Mouse (Mus musculus) MEL (cell line): ENCODE results near the gene Gpr35. TPM values are rescaled to one million over a fixed set of nuclear protein-coding genes. Genes with fewer than 3 reads are reported as not detected.

ENCODE experiments used
- DNase-seq: peaks from one replicate; pipeline ENCODE4 v3.0.0; 2011; ENCODE audit warnings: low read depth, low spot score
- H3K27ac ChIP-seq: 2 replicates; pipeline ENCODE4 v1.5.1; 2012; ENCODE audit warnings: low read depth, mild to moderate bottlenecking, control low read depth, low read length, moderate library complexity; ENCODE audit not compliant: control insufficient read depth
- H3K27me3 ChIP-seq, 2 experiments: fragments of 150-350 bp in 1 of 2; sonication (generic) in 1 of 2; 2 replicates each; pipeline ENCODE4 v1.6.1; 2012; ENCODE audit warnings: low read length in 2 of 2, mild to moderate bottlenecking in 2 of 2, improper control_type of control experiment in 1 of 2, moderate library complexity in 1 of 2; ENCODE audit not compliant: insufficient read depth in 2 of 2, control insufficient read depth in 1 of 2
- H3K36me3 ChIP-seq, 2 experiments: 2 replicates each; pipeline ENCODE4 v1.6.1; 2012 to 2014; ENCODE audit warnings: low read length in 2 of 2, improper control_type of control experiment in 1 of 2, inconsistent platforms in 1 of 2, mild to moderate bottlenecking in 1 of 2; ENCODE audit not compliant: insufficient read depth in 2 of 2, control insufficient read depth in 1 of 2
- H3K4me1 ChIP-seq, 2 experiments: fragments of 150-350 bp in 1 of 2; sonication (generic) in 1 of 2; 2 replicates each; pipeline ENCODE4 v1.6.1; 2012; ENCODE audit warnings: low read length in 2 of 2, improper control_type of control experiment in 1 of 2, mild to moderate bottlenecking in 1 of 2; ENCODE audit not compliant: insufficient read depth in 2 of 2, control insufficient read depth in 1 of 2
- H3K4me3 ChIP-seq, 2 experiments: fragments of 150-350 bp in 1 of 2; sonication (generic) in 1 of 2; 2 replicates each; pipeline ENCODE4 v1.5.1; 2012; ENCODE audit warnings: low read depth in 2 of 2, low read length in 2 of 2, mild to moderate bottlenecking in 2 of 2, moderate library complexity in 2 of 2, control low read depth in 1 of 2, improper control_type of control experiment in 1 of 2; ENCODE audit not compliant: control insufficient read depth in 1 of 2, insufficient read depth in 1 of 2
- H3K79me2 ChIP-seq: 2 replicates; pipeline ENCODE4 v1.6.1; 2012; ENCODE audit warnings: mild to moderate bottlenecking, low read length, moderate library complexity; ENCODE audit not compliant: control insufficient read depth, poor library complexity, insufficient read depth
- H3K9ac ChIP-seq: 2 replicates; pipeline ENCODE4 v1.6.1; 2012; ENCODE audit warnings: low read depth, mild to moderate bottlenecking, control low read depth, low read length, moderate library complexity; ENCODE audit not compliant: control insufficient read depth, poor library complexity, severe bottlenecking
- H3K9me3 ChIP-seq: fragments of 150-350 bp; sonication (generic); replicated peaks from 2 replicates; pipeline ENCODE4 v1.6.1; 2012; ENCODE audit warnings: mild to moderate bottlenecking, low read length, improper control_type of control experiment, moderate library complexity; ENCODE audit not compliant: insufficient read depth
- CHD1 ChIP-seq: IDR thresholded peaks from 2 replicates; pipeline ENCODE4 v1.6.1; 2012; ENCODE audit warnings: low read depth, mild to moderate bottlenecking, inconsistent platforms, low read length, improper control_type of control experiment
- CHD2 ChIP-seq: IDR thresholded peaks from 2 replicates; pipeline ENCODE4 v1.6.1; 2011; ENCODE audit warnings: low read length, improper control_type of control experiment
- CTCF ChIP-seq, 3 experiments: IDR thresholded peaks in 2 of 3; conservative IDR thresholded peaks in 1 of 3; 2 replicates each; pipeline ENCODE4 v1.5.1; 2011 to 2012; ENCODE audit warnings: low read length in 3 of 3, low read depth in 2 of 3, mild to moderate bottlenecking in 2 of 3, improper control_type of control experiment in 1 of 3, inconsistent platforms in 1 of 3, mixed read lengths in 1 of 3, moderate library complexity in 1 of 3; ENCODE audit not compliant: control insufficient read depth in 1 of 3, insufficient read depth in 1 of 3, poor library complexity in 1 of 3, severe bottlenecking in 1 of 3
- EP300 ChIP-seq, 2 experiments: IDR thresholded peaks; 2 replicates each; pipeline ENCODE4 v1.6.1; 2011; ENCODE audit warnings: improper control_type of control experiment in 2 of 2, low read length in 2 of 2, low read depth in 1 of 2, mild to moderate bottlenecking in 1 of 2
- HCFC1 ChIP-seq: IDR thresholded peaks from 2 replicates; pipeline ENCODE4 v1.6.1; 2012; ENCODE audit warnings: low read depth, mild to moderate bottlenecking, inconsistent platforms, low read length, improper control_type of control experiment, moderate library complexity
- MEF2A ChIP-seq: IDR thresholded peaks from 2 replicates; pipeline ENCODE4 v1.6.1; 2014; ENCODE audit warnings: low read depth, mild to moderate bottlenecking, inconsistent platforms, low read length, improper control_type of control experiment; ENCODE audit not compliant: poor library complexity, insufficient replicate concordance, severe bottlenecking; ENCODE audit errors: extremely low read depth
- MXI1 ChIP-seq: IDR thresholded peaks from 2 replicates; pipeline ENCODE4 v1.6.1; 2011; ENCODE audit warnings: mild to moderate bottlenecking, low read depth, low read length, improper control_type of control experiment
- MYB ChIP-seq: IDR thresholded peaks from 2 replicates; pipeline ENCODE4 v1.6.1; 2011; ENCODE audit warnings: mild to moderate bottlenecking, low read depth, low read length, improper control_type of control experiment
- POLR2AphosphoS2 ChIP-seq: IDR thresholded peaks from 2 replicates; pipeline ENCODE4 v1.6.1; 2011; ENCODE audit warnings: low read length, improper control_type of control experiment
- TBP ChIP-seq: IDR thresholded peaks from 2 replicates; pipeline ENCODE4 v1.8.0; 2011; ENCODE audit warnings: low read depth, low read length, improper control_type of control experiment
- USF1 ChIP-seq: IDR thresholded peaks from 2 replicates; pipeline ENCODE4 v1.6.1; 2014; ENCODE audit warnings: low read depth, mild to moderate bottlenecking, inconsistent platforms, low read length, improper control_type of control experiment, moderate library complexity
- ZC3H11A ChIP-seq: IDR thresholded peaks from 2 replicates; pipeline ENCODE4 v1.6.1; 2012; ENCODE audit warnings: low read depth, mild to moderate bottlenecking, inconsistent platforms, low read length, improper control_type of control experiment
- polyA plus RNA-seq, 2 experiments: library from polyadenylated mRNA; stranded (reverse) in 1 of 2; unstranded in 1 of 2; fragments of >175 nt in 1 of 2; fragments of >200 nt in 1 of 2; gene quantifications; 2 replicates each; pipeline versions ENCODE4 v1.2.1 to v1.2.4; 2012; ENCODE audit warnings: low replicate concordance in 2 of 2, low read depth in 1 of 2; ENCODE audit not compliant: insufficient read length in 2 of 2, insufficient read depth in 1 of 2, missing spikeins in 1 of 2
- total RNA-seq: library from RNA; depleted of rRNA; stranded (reverse); fragments of 300-350 nt; gene quantifications from 2 replicates; pipeline ENCODE4 v1.2.3, GENCODE M21; 2012

Gpr35 gene
- total and polyA plus RNA-seq, 3 experiments = 0.22 TPM; not detected in 2

- no peak for TF ChIP-seq MYB
- no peak for TF ChIP-seq MEF2A
- no peak for TF ChIP-seq CHD2
- no peak for TF ChIP-seq ZC3H11A
Measured at GRCm38 (mm10) chr1:92935054-92935962, 15.4 kb upstream of the Gpr35 start (continued).

GRCm38 (mm10) chr1:92935977-92936376 is 14.7 kb upstream of the Gpr35 start:
- H3K79me2 ChIP-seq = peaks cover 12% of the 10 kb centered on the region
- peaks cover 2 to 13% of the 10 kb centered on the region in 2 experiments; a peak in 3 of 4 replicates for H3K36me3 ChIP-seq
- H3K27ac ChIP-seq = 0 out of 2 replicates have a peak overlapping the region, but pooled peaks have one; percentile 1
- H3K4me3 ChIP-seq = peak overlapping the region; percentile 28 to 85; a peak in 2 of 4 replicates
- no peak for DNase-seq
- H3K9me3 ChIP-seq = no peaks in the 10 kb centered on the region
- H3K4me1 ChIP-seq = peaks cover 4 to 22% of the 10 kb centered on the region in 2 experiments
- no peak overlapping the region for H3K9ac ChIP-seq
- no peak for TF ChIP-seq USF1
- no peak for TF ChIP-seq EP300 (IDR thresholded peaks at IDR 0.05; ENCODE audit: low read depth in 1 of 2, low read length in 2 of 2)
- no peak for TF ChIP-seq TBP
- peak; percentile 9 to 23 (median 23); a peak in 2 of 6 replicates for TF ChIP-seq CTCF (IDR thresholded peaks at IDR 0.05 in 2 of 3, conservative IDR thresholded peaks at IDR 0.05 in 1 of 3; ENCODE audit: control insufficient read depth in 1 of 3, insufficient read depth in 1 of 3, low read depth in 2 of 3, low read length in 3 of 3, poor library complexity in 1 of 3, severe bottlenecking in 1 of 3)
- no peak for TF ChIP-seq MYB
- no peak for TF ChIP-seq MXI1
- TF ChIP-seq ZC3H11A = no peak
- no peaks in the 10 kb centered on the region for H3K27me3 ChIP-seq

GRCm38 (mm10) chr1:92936467-92936866 is 14.2 kb upstream of the Gpr35 start:
- Histone ChIP-seq H3K9ac (no peak overlapping the region), H3K27ac (no peak overlapping the region), H3K4me1 (peaks cover 4 to 22% of the 10 kb centered on the region in 2 experiments), H3K36me3 (peaks cover 2 to 13% of the 10 kb centered on the region in 2 experiments; a peak in 3 of 4 replicates)
- TF ChIP-seq MEF2A = no peak
- TF ChIP-seq ZC3H11A = no peak
- TF ChIP-seq POLR2AphosphoS2 = no peak
- TF ChIP-seq HCFC1 = no peak
- TF ChIP-seq CHD1 = no peak
- TF ChIP-seq, all 39 proteins: peak for 0
- Histone ChIP-seq H3K27me3 (no peaks in the 10 kb centered on the region), H3K79me2 (peaks cover 12% of the 10 kb centered on the region), H3K9me3 (no peaks in the 10 kb centered on the region), H3K4me3 (no peak overlapping the region)
- no peak for DNase-seq
